8 mouse cellular contexts compared by ENCODE assay signal in genomic region chr6:72098691-72099090, GRCm38 (mm10). TPM values are rescaled to one million over a fixed set of nuclear protein-coding genes. Genes with fewer than 3 reads are reported as not detected.
DNase-seq lines count a peak whose midpoint lies in the region; ATAC-seq and TF ChIP-seq lines count a peak whose summit lies in the region.

No protein-coding gene starts in this region.

- TF ChIP-seq CTCF in layer of hippocampus, adult 2 months (conservative IDR thresholded peaks at IDR 0.05): peak; percentile 54
- TF ChIP-seq CTCF in bone marrow, adult 2 months (IDR thresholded peaks at IDR 0.05; ENCODE audit: control insufficient read depth, insufficient read depth, low read length): no peak
- no peak for TF ChIP-seq CTCF in olfactory bulb, adult 2 months (IDR thresholded peaks at IDR 0.05; ENCODE audit: insufficient read depth, low read depth, low read length)

- H3K4me2 ChIP-seq in embryonic facial prominence, embryonic 12.5 days (replicated peaks): peak overlapping the region; percentile 96
- H3K4me2 ChIP-seq in limb, embryonic 11.5 days (ENCODE audit: low read depth, severe bottlenecking): peak overlapping the region; percentile 89; the same call in 1 of the 2 replicates

- H3K9ac ChIP-seq in embryonic facial prominence, embryonic 12.5 days: no peak overlapping the region
- 0 out of 2 replicates have a peak overlapping the region, but pooled peaks have one; percentile 28 for H3K9ac ChIP-seq in limb, embryonic 11.5 days (ENCODE audit: low read length)

- no peaks in the 10 kb centered on the region for H3K27me3 ChIP-seq in embryonic facial prominence, embryonic 12.5 days
- H3K27me3 ChIP-seq in limb, embryonic 11.5 days (ENCODE audit: control insufficient read depth, insufficient read depth, low read length): no peaks in the 10 kb centered on the region

- DNase-seq in layer of hippocampus, adult 2 months (ENCODE audit: low spot score in 2 of 2): no peak
- DNase-seq in layer of hippocampus, adult 8-10 months (ENCODE audit: low spot score in 2 of 2): no peak
- no peak for DNase-seq in limb, embryonic 11.5 days (ENCODE audit: low spot score)
- no peak for DNase-seq in layer of hippocampus, postnatal 10 days (ENCODE audit: low spot score in 2 of 2)
- no peak for DNase-seq in adrenal gland, postnatal 10 days

- H3K9me3 ChIP-seq in embryonic facial prominence, embryonic 12.5 days: no peaks in the 10 kb centered on the region
- no peaks in the 10 kb centered on the region for H3K9me3 ChIP-seq in limb, embryonic 11.5 days (ENCODE audit: control insufficient read depth, low read length)

- no peaks in the 10 kb centered on the region for H3K36me3 ChIP-seq in embryonic facial prominence, embryonic 12.5 days
- no peaks in the 10 kb centered on the region for H3K36me3 ChIP-seq in limb, embryonic 11.5 days (ENCODE audit: control insufficient read depth, insufficient read depth, low read length)

- ATAC-seq in embryonic facial prominence, embryonic 12.5 days (ENCODE audit: insufficient number of reproducible peaks, insufficient read depth, low FRiP score, low TSS enrichment): no peak
- no peak for ATAC-seq in limb, embryonic 11.5 days (ENCODE audit: insufficient number of reproducible peaks, low FRiP score, low TSS enrichment, low read depth)

- peak overlapping the region; percentile 71 for H3K4me3 ChIP-seq in layer of hippocampus, adult 2 months
- peak overlapping the region; percentile 65 for H3K4me3 ChIP-seq in bone marrow, adult 2 months (replicated peaks; ENCODE audit: control insufficient read depth, low read depth, low read length)
- peak overlapping the region; percentile 75 for H3K4me3 ChIP-seq in embryonic facial prominence, embryonic 12.5 days
- peak overlapping the region; percentile 14; the same call in 1 of the 2 replicates for H3K4me3 ChIP-seq in limb, embryonic 11.5 days (ENCODE audit: low read depth, low read length)
- peak overlapping the region; percentile 21; the same call in 1 of the 2 replicates for H3K4me3 ChIP-seq in olfactory bulb, adult 2 months (ENCODE audit: insufficient read depth, low read depth, low read length)

- TF ChIP-seq POLR2A in bone marrow, adult 2 months (IDR thresholded peaks at IDR 0.05; ENCODE audit: borderline replicate concordance, control insufficient read depth, low read depth, low read length): no peak
- TF ChIP-seq POLR2A in olfactory bulb, adult 2 months (IDR thresholded peaks at IDR 0.05; ENCODE audit: insufficient read depth, low read depth, low read length): no peak

- H3K27ac ChIP-seq in layer of hippocampus, adult 2 months: peak overlapping the region; percentile 93
- H3K27ac ChIP-seq in bone marrow, adult 2 months (ENCODE audit: control insufficient read depth, insufficient read depth, low read depth, low read length, poor library complexity): peak overlapping the region; percentile 77; the same call in 1 of the 2 replicates
- no peak overlapping the region for H3K27ac ChIP-seq in embryonic facial prominence, embryonic 12.5 days
- no peak overlapping the region for H3K27ac ChIP-seq in limb, embryonic 11.5 days (replicated peaks; ENCODE audit: low read depth, low read length)
- H3K27ac ChIP-seq in olfactory bulb, adult 2 months (ENCODE audit: insufficient read depth, low read depth, low read length): no peak overlapping the region

- H3K4me1 ChIP-seq in bone marrow, adult 2 months (ENCODE audit: control insufficient read depth, insufficient read depth, low read length): peaks cover 1% of the 10 kb centered on the region; the same call in 1 of the 2 replicates
- H3K4me1 ChIP-seq in embryonic facial prominence, embryonic 12.5 days: peaks cover 26% of the 10 kb centered on the region
- peaks cover 4% of the 10 kb centered on the region; the same call in 1 of the 2 replicates for H3K4me1 ChIP-seq in limb, embryonic 11.5 days (ENCODE audit: control insufficient read depth, insufficient read depth, low read length)
- peaks cover 16% of the 10 kb centered on the region for H3K4me1 ChIP-seq in olfactory bulb, adult 2 months (ENCODE audit: control insufficient read depth, insufficient read depth, low read length)

- 31% methylated on average over 2 of the region's 2 CpGs for WGBS in bone marrow, adult 2 months
- 21% methylated on average over 2 of the region's 2 CpGs for WGBS in embryonic facial prominence, embryonic 12.5 days
- 31% methylated on average over 2 of the region's 2 CpGs for WGBS in limb, embryonic 11.5 days
- 25% methylated on average over 2 of the region's 2 CpGs for WGBS in olfactory bulb, adult 2 months

RNA-seq across cellular contexts. Expression of gene St3gal5, which starts 1.3 kb away (rescaled TPM):
- 10 to 100 TPM; 99.3 TPM for total RNA-seq in layer of hippocampus, adult 2 months (2021)
- total RNA-seq in layer of hippocampus, adult 8-10 months (2022): 100 to 1,000 TPM; 103 to 108 (median 105) TPM
- 165 and 203 TPM in 2 replicates for polyA plus RNA-seq in bone marrow, adult 2 months (2011; ENCODE audit: insufficient read depth, insufficient read length, low replicate concordance, missing spikeins)
- polyA plus RNA-seq in embryonic facial prominence, embryonic 12.5 days (2016; fragmentation: Nextera tagmentation; extraction: Ambion mirVana): 31.0 and 32.5 TPM in 2 replicates
- polyA plus RNA-seq in limb, embryonic 11.5 days (2014; fragmentation: Nextera tagmentation; extraction: Ambion mirVana): 27.8 and 33.0 TPM in 2 replicates
- polyA plus RNA-seq in olfactory bulb, adult 2 months (2012; ENCODE audit: insufficient read depth, insufficient read length, low replicate concordance, missing spikeins): not detected in 2 replicates
- 10 to 100 TPM; 93.2 to 93.9 TPM for total RNA-seq in layer of hippocampus, postnatal 10 days (2021)
- total RNA-seq in adrenal gland, postnatal 10 days (2021): 100 to 1,000 TPM in 1 of 2 experiments, 10 to 100 TPM in 1; 98.6 to 160 TPM

Comparison
In these comparisons a context has a peak if more than half of its experiments do, and no peak if none do; other contexts are left out.
1. H3K27ac ChIP-seq: peak in layer of hippocampus, adult 2 months (single experiment) and bone marrow, adult 2 months (single experiment); none in embryonic facial prominence, embryonic 12.5 days (single experiment), limb, embryonic 11.5 days (single experiment) and olfactory bulb, adult 2 months (single experiment).
2. H3K4me3 ChIP-seq: peak in every context shown above with its lines; median percentile 75 in embryonic facial prominence, embryonic 12.5 days; 71 in layer of hippocampus, adult 2 months; 65 in bone marrow, adult 2 months; 21 in olfactory bulb, adult 2 months; 14 in limb, embryonic 11.5 days.